Mouse (Mus musculus) cerebellum, adult 2 months (tissue): ENCODE data around the gene Ciart.
"Not testable (repeated sequence)": the region's sequence is repeated elsewhere in the genome, so short reads cannot be mapped to it uniquely, and the experiment has no call there.

ENCODE experiments used
- CTCF ChIP-seq: fragments of 200-500 bp; IDR thresholded peaks from 2 replicates; pipeline ENCODE4 v1.5.1; 2011; ENCODE audit warnings: low read depth, mild to moderate bottlenecking, control low read depth, low read length, moderate library complexity, borderline replicate concordance; ENCODE audit not compliant: insufficient read depth
- POLR2A ChIP-seq: fragments of 200-500 bp; IDR thresholded peaks from 2 replicates; pipeline ENCODE4 v1.6.1; 2011; ENCODE audit warnings: low read length, control low read depth, borderline replicate concordance; ENCODE audit not compliant: insufficient read depth

GRCm38 (mm10) chr3:95893606-95894316 is 11.7 kb upstream of the Ciart start, which contains the start of gene Aph1a:
- TF ChIP-seq CTCF: not testable (repeated sequence)
- TF ChIP-seq POLR2A: peak; percentile 73; the same call in 1 of the 2 replicates
